Mouse (Mus musculus) limb, embryonic 11.5 days (tissue): ENCODE data around the gene Usp9x. TPM values are rescaled to one million over a fixed set of nuclear protein-coding genes. Genes with fewer than 3 reads are reported as not detected.

Experiments
- ATAC-seq: fragments of 200-750 bp; cut with Nextera tagmentation; 2 replicates; pipeline ENCODE4 v1.8.0; 2017; ENCODE audit warnings: low read depth; ENCODE audit not compliant: insufficient number of reproducible peaks, low FRiP score, low TSS enrichment
- DNase-seq: peaks from one replicate; pipeline ENCODE4 v3.0.0-alpha.2; 2015; ENCODE audit warnings: low spot score
- H3K27ac ChIP-seq: fragments of 300-500 bp; sonication (generic); replicated peaks from 2 replicates; pipeline ENCODE4 v1.5.1; 2014; ENCODE audit warnings: low read depth, mild to moderate bottlenecking, low read length
- H3K27me3 ChIP-seq: fragments of 300-500 bp; sonication (generic); 2 replicates; pipeline ENCODE4 v1.6.1; 2014; ENCODE audit warnings: mild to moderate bottlenecking, low read length, mixed read lengths; ENCODE audit not compliant: control insufficient read depth, insufficient read depth
- H3K36me3 ChIP-seq: fragments of 300-500 bp; sonication (generic); 2 replicates; pipeline ENCODE4 v1.6.1; 2014; ENCODE audit warnings: mild to moderate bottlenecking, low read length, moderate library complexity, mixed read lengths; ENCODE audit not compliant: control insufficient read depth, insufficient read depth
- H3K4me1 ChIP-seq: fragments of 300-500 bp; sonication (generic); 2 replicates; pipeline ENCODE4 v1.6.1; 2014; ENCODE audit warnings: low read length, mixed read lengths; ENCODE audit not compliant: control insufficient read depth, insufficient read depth
- H3K4me2 ChIP-seq: fragments of 300-500 bp; sonication (generic); 2 replicates; pipeline ENCODE4 v1.6.1; 2014; ENCODE audit warnings: low read depth, mild to moderate bottlenecking, moderate library complexity; ENCODE audit not compliant: severe bottlenecking
- H3K4me3 ChIP-seq: fragments of 300-500 bp; sonication (generic); 2 replicates; pipeline ENCODE4 v1.5.1; 2014; ENCODE audit warnings: low read depth, low read length
- H3K9ac ChIP-seq: fragments of 300-500 bp; sonication (generic); 2 replicates; pipeline ENCODE4 v1.6.1; 2014; ENCODE audit warnings: mild to moderate bottlenecking, low read length
- H3K9me3 ChIP-seq: fragments of 300-500 bp; sonication (generic); 2 replicates; pipeline ENCODE4 v1.6.1; 2016; ENCODE audit warnings: low read length; ENCODE audit not compliant: control insufficient read depth
- WGBS: fragments of 180-500 bp; shearing (Covaris S2); extraction: QIAGEN DNeasy Blood & Tissue Kit; methylation state at CpG from one replicate; pipeline ENCODE4 v1.1.7; 2014; 5-methylcytosine and 5-hydroxymethylcytosine counted together
- polyA plus RNA-seq: library from polyadenylated mRNA; unstranded; fragments of >200 nt; fragmentation: Nextera tagmentation; extraction: Ambion mirVana; gene quantifications from 2 replicates; pipeline ENCODE4 v1.2.1, GENCODE M21; 2014

The Usp9x gene
- polyA plus RNA-seq, 1 experiment from 2014 or later: 50.8 TPM

DNA sequence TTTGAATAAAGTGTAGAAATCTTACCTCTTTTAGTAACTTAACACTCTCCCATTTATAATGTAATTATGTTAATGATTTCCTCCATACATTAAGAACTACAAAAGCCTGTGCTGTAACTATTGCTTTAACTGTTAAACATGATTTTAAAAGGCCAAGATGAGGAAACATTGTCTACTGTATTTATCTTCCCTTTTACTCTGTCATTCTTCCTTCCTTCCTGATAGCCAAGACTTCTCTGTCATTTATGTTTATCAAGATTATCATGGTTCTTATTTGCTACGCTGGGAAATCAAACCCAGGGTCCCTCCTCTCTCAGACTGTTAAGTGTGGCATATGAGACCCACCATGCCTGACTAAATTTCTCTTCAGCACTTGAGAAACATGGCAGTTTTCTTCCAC lies 30.9 kb upstream of the Usp9x start:
- Histone ChIP-seq H3K4me1 (no peaks in the 10 kb centered on the region), H3K9me3 (no peaks in the 10 kb centered on the region), H3K4me3 (no peak overlapping the region), H3K36me3 (no peaks in the 10 kb centered on the region), H3K27me3 (no peaks in the 10 kb centered on the region; the same call in 1 of the 2 replicates), H3K27ac (no peak overlapping the region), H3K9ac (no peak overlapping the region), H3K4me2 (no peak overlapping the region)
- no peak for ATAC-seq
- DNase-seq: no peak
- WGBS: 54% methylated on average over 1 of the region's 1 CpGs

- H3K4me1 ChIP-seq: no peaks in the 10 kb centered on the region
- H3K4me3 ChIP-seq: peak overlapping the region; percentile 30
- no peaks in the 10 kb centered on the region; the same call in 1 of the 2 replicates for H3K27me3 ChIP-seq
- H3K4me2 ChIP-seq: peak overlapping the region; percentile 41; the same call in 1 of the 2 replicates
- ATAC-seq: peak; percentile 100
- peak overlapping the region; percentile 45; the same call in 1 of the 2 replicates for H3K27ac ChIP-seq
- peak overlapping the region; percentile 53; the same call in 1 of the 2 replicates for H3K9ac ChIP-seq
- H3K9me3 ChIP-seq: no peaks in the 10 kb centered on the region
- DNase-seq: peak; percentile 92
- H3K36me3 ChIP-seq: no peaks in the 10 kb centered on the region
- 16% methylated on average over 34 of the region's 35 CpGs for WGBS
These were observed 29.6 kb upstream of the Usp9x start for GRCm38 (mm10) chrX:13041630-13042129.

GRCm38 (mm10) chrX:13043780-13044179 lies 27.5 kb upstream of the Usp9x start:
- Histone ChIP-seq H3K27ac (no peak overlapping the region), H3K9me3 (no peaks in the 10 kb centered on the region), H3K27me3 (no peaks in the 10 kb centered on the region; the same call in 1 of the 2 replicates), H3K36me3 (no peaks in the 10 kb centered on the region), H3K4me2 (no peak overlapping the region), H3K4me1 (no peaks in the 10 kb centered on the region), H3K9ac (no peak overlapping the region), H3K4me3 (no peak overlapping the region)
- DNase-seq: no peak
- ATAC-seq: no peak
- 90% methylated on average over 2 of the region's 2 CpGs for WGBS

DNA sequence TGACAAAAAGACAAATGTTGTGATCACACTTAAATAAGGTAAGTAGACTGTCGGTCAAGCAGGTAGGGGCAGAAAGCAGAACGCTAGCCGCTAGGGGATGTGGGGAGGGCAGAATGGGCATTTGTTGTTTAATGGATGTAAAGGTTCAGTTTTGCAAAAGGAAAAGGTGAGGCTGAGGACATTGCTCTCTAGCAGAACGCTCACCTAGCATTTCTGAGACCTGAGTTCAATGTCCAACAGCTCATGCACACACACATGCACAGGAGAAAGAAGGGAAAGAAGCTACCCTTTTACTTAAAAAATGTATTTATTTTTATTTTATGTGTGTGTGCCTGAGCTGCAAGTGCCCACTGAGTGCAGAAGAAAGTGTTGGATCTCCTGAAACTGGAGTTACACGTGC lies 26.6 kb upstream of the Usp9x start:
- DNase-seq (no peak), ATAC-seq (no peak)
- Histone ChIP-seq H3K36me3 (no peaks in the 10 kb centered on the region), H3K9me3 (no peaks in the 10 kb centered on the region), H3K4me1 (no peaks in the 10 kb centered on the region), H3K9ac (no peak overlapping the region), H3K27ac (no peak overlapping the region), H3K27me3 (no peaks in the 10 kb centered on the region; the same call in 1 of the 2 replicates), H3K4me2 (no peak overlapping the region), H3K4me3 (no peak overlapping the region)
- 85% methylated on average over 5 of the region's 5 CpGs for WGBS

DNA sequence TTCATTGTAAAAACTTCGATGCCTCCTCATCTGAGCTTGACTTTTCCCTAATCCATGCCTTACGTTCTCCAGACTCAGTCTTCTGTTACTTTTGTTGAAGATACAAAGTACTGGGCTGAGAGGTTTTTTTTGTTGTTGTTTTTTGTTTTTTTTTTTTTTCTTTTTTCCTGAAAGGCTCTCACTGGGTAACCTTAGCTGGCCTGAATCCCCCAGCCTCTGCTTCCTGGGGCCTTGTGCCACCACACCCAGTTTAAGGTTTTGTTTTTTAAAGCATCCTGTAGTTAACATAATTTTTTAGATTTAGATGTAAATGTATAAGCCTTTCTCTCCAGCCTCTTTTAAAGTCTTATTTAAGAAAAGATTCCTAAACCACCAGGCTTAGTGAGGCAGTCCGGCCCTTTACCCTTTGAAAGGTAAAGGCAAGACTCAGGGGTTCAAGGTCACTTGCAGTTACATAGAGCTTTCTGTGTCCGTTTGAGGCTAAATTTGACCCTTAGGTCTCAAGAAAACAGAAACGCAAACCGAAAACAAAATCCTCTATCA lies 24.3 kb upstream of the Usp9x start:
- Histone ChIP-seq H3K9ac (no peak overlapping the region), H3K4me2 (no peak overlapping the region), H3K4me1 (no peaks in the 10 kb centered on the region), H3K36me3 (no peaks in the 10 kb centered on the region), H3K4me3 (no peak overlapping the region), H3K27me3 (no peaks in the 10 kb centered on the region; the same call in 1 of the 2 replicates), H3K9me3 (no peaks in the 10 kb centered on the region), H3K27ac (no peak overlapping the region)
- DNase-seq (no peak), ATAC-seq (no peak)
- 54% methylated on average over 6 of the region's 6 CpGs for WGBS

- Histone ChIP-seq H3K4me2 (peak overlapping the region; percentile 18; the same call in 1 of the 2 replicates), H3K9me3 (no peaks in the 10 kb centered on the region), H3K4me1 (no peaks in the 10 kb centered on the region), H3K36me3 (no peaks in the 10 kb centered on the region), H3K9ac (no peak overlapping the region), H3K4me3 (no peak overlapping the region), H3K27ac (no peak overlapping the region), H3K27me3 (no peaks in the 10 kb centered on the region)
- ATAC-seq (no peak), DNase-seq (no peak)
- WGBS: 24% methylated on average over 14 of the region's 14 CpGs
These were observed 23.5 kb upstream of the Usp9x start for GRCm38 (mm10) chrX:13047631-13048345.

DNA sequence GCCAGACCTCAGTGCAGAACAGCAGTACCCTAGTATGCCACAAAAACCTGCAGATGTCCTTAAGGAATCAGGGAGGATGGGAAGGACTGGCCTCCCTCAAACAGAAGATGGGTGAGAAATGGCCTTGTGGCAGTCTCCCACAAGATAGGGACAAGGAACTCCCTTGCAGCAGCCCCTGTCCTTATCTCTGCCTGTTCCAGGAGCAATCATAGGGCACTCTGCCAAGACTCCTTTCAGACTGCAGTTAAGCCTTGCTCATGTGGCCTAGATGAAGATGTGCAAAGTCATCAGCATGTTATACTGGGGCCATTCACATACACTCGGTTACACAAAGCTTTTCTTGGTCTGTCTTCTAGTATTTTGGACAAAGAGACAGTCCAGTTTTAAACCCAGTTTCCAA lies 16.7 kb upstream of the Usp9x start:
- Histone ChIP-seq H3K4me3 (no peak overlapping the region), H3K36me3 (no peaks in the 10 kb centered on the region), H3K4me2 (no peak overlapping the region), H3K4me1 (no peaks in the 10 kb centered on the region), H3K27ac (no peak overlapping the region), H3K9me3 (no peaks in the 10 kb centered on the region), H3K9ac (no peak overlapping the region), H3K27me3 (no peaks in the 10 kb centered on the region)
- ATAC-seq (no peak), DNase-seq (no peak)
- WGBS: 71% methylated on average over 1 of the region's 1 CpGs

- Histone ChIP-seq H3K9ac (no peak overlapping the region), H3K4me2 (no peak overlapping the region), H3K4me3 (no peak overlapping the region), H3K27me3 (no peaks in the 10 kb centered on the region), H3K4me1 (no peaks in the 10 kb centered on the region), H3K27ac (no peak overlapping the region), H3K9me3 (no peaks in the 10 kb centered on the region), H3K36me3 (no peaks in the 10 kb centered on the region)
- ATAC-seq (no peak), DNase-seq (no peak)
- WGBS: 48% methylated on average over 3 of the region's 3 CpGs
These were observed 9.3 kb upstream of the Usp9x start for GRCm38 (mm10) chrX:13061961-13062360.
